13 mouse cellular contexts compared by ENCODE assay signal in genomic region chr4:119189864-119190263, GRCm38 (mm10). TPM values are rescaled to one million over a fixed set of nuclear protein-coding genes. Genes with fewer than 3 reads are reported as not detected.
A peak's percentile ranks its signal among the peaks of the same experiment; 100 is the strongest.
DNase-seq lines count a peak whose midpoint lies in the region; ATAC-seq lines count a peak whose summit lies in the region.
"Had no signal": no experiment of that assay in that cellular context is flagged by ENCODE, and none has a peak within 500 bp of the region (broad histone marks: within the 10 kb centered on the region; RNA-seq: fewer than 3 reads in every experiment).

Ermap (minus strand) TSS chr4:119190011.

- no peaks in the 10 kb centered on the region for H3K27me3 ChIP-seq in forebrain, embryonic 10.5 days (ENCODE audit: poor library complexity, severe bottlenecking)
- no peaks in the 10 kb centered on the region for H3K27me3 ChIP-seq in forebrain, embryonic 14.5 days (replicated peaks; ENCODE audit: control insufficient read depth, insufficient read depth, low read length)
- no peaks in the 10 kb centered on the region; the same call in 1 of the 2 replicates for H3K27me3 ChIP-seq in midbrain, embryonic 12.5 days
- no peaks in the 10 kb centered on the region; the same call in 1 of the 2 replicates for H3K27me3 ChIP-seq in midbrain, embryonic 15.5 days (replicated peaks)
- no peaks in the 10 kb centered on the region for H3K27me3 ChIP-seq in liver, embryonic 16.5 days (ENCODE audit: control insufficient read depth, insufficient read depth, low read depth, low read length)

- 0 out of 2 replicates have a peak, but pooled peaks cover under 1% of the 10 kb centered on the region for H3K4me1 ChIP-seq in forebrain, embryonic 10.5 days
- no peaks in the 10 kb centered on the region for H3K4me1 ChIP-seq in forebrain, embryonic 14.5 days (ENCODE audit: control insufficient read depth, insufficient read depth, low read length)
- H3K4me1 ChIP-seq in midbrain, embryonic 12.5 days = no peaks in the 10 kb centered on the region; the same call in 1 of the 2 replicates
- H3K4me1 ChIP-seq in midbrain, embryonic 15.5 days = no peaks in the 10 kb centered on the region
- H3K4me1 ChIP-seq in liver, embryonic 16.5 days (ENCODE audit: control insufficient read depth, low read depth, low read length) = peaks cover 60% of the 10 kb centered on the region
- H3K4me1 ChIP-seq: neural tube, embryonic 12.5 days had no signal

- H3K9ac ChIP-seq in forebrain, embryonic 14.5 days (ENCODE audit: low read length) = no peak within 1 kb of the TSS
- H3K9ac ChIP-seq in midbrain, embryonic 12.5 days (replicated peaks) = no peak within 1 kb of the TSS
- H3K9ac ChIP-seq in midbrain, embryonic 15.5 days = no peak within 1 kb of the TSS
- H3K9ac ChIP-seq in liver, embryonic 16.5 days (ENCODE audit: low read depth, low read length) = peak within 1 kb of the TSS; percentile 89
- H3K9ac ChIP-seq: neural tube, embryonic 12.5 days had no signal

- no peak within 1 kb of the TSS for H3K4me2 ChIP-seq in forebrain, embryonic 14.5 days (ENCODE audit: low read length)
- no peak within 1 kb of the TSS for H3K4me2 ChIP-seq in midbrain, embryonic 12.5 days (replicated peaks)
- H3K4me2 ChIP-seq in midbrain, embryonic 15.5 days = no peak within 1 kb of the TSS
- peak within 1 kb of the TSS; percentile 85 for H3K4me2 ChIP-seq in liver, embryonic 16.5 days (ENCODE audit: low read depth, low read length)
- H3K4me2 ChIP-seq: neural tube, embryonic 12.5 days had no signal

- peak within 1 kb of the TSS; percentile 20; the same call in 1 of the 2 replicates for H3K4me3 ChIP-seq in forebrain, embryonic 10.5 days
- no peak within 1 kb of the TSS for H3K4me3 ChIP-seq in forebrain, embryonic 14.5 days (ENCODE audit: low read depth, low read length)
- no peak within 1 kb of the TSS for H3K4me3 ChIP-seq in midbrain, embryonic 12.5 days
- H3K4me3 ChIP-seq in midbrain, embryonic 15.5 days = no peak within 1 kb of the TSS
- peak within 1 kb of the TSS; percentile 82 for H3K4me3 ChIP-seq in liver, embryonic 16.5 days (ENCODE audit: low read depth, low read length)
- H3K4me3 ChIP-seq: neural tube, embryonic 12.5 days had no signal

- ATAC-seq in forebrain, embryonic 14.5 days = no peak
- ATAC-seq in midbrain, embryonic 12.5 days (ENCODE audit: low FRiP score, low read depth) = no peak
- no peak for ATAC-seq in midbrain, embryonic 15.5 days (replicated peaks)
- peak; percentile 91 for ATAC-seq in liver, embryonic 16.5 days (ENCODE audit: low read depth)
- ATAC-seq: inflammation-experienced regulatory T-cells, adult 6 months had no signal

- peak within 1 kb of the TSS; percentile 56 for H3K27ac ChIP-seq in forebrain, embryonic 10.5 days
- no peak within 1 kb of the TSS for H3K27ac ChIP-seq in forebrain, embryonic 14.5 days (ENCODE audit: low read depth, low read length)
- H3K27ac ChIP-seq in midbrain, embryonic 12.5 days (replicated peaks) = 0 out of 2 replicates have a peak within 1 kb of the TSS, but pooled peaks have one; percentile 25
- no peak within 1 kb of the TSS for H3K27ac ChIP-seq in midbrain, embryonic 15.5 days
- peak within 1 kb of the TSS; percentile 99 for H3K27ac ChIP-seq in liver, embryonic 16.5 days (ENCODE audit: low read length)
- H3K27ac ChIP-seq: neural tube, embryonic 12.5 days had no signal

- H3K9me3 ChIP-seq in forebrain, embryonic 10.5 days = no peaks in the 10 kb centered on the region
- H3K9me3 ChIP-seq in forebrain, embryonic 14.5 days (replicated peaks; ENCODE audit: control insufficient read depth, low read length) = no peaks in the 10 kb centered on the region
- H3K9me3 ChIP-seq in midbrain, embryonic 12.5 days = no peaks in the 10 kb centered on the region
- H3K9me3 ChIP-seq in midbrain, embryonic 15.5 days = no peaks in the 10 kb centered on the region
- H3K9me3 ChIP-seq in liver, embryonic 16.5 days (replicated peaks; ENCODE audit: control insufficient read depth, low read length) = no peaks in the 10 kb centered on the region
- H3K9me3 ChIP-seq: neural tube, embryonic 12.5 days had no signal

- 84% methylated on average over 6 of the region's 6 CpGs for WGBS in forebrain, embryonic 10.5 days
- 73% methylated on average over 6 of the region's 6 CpGs for WGBS in forebrain, embryonic 14.5 days
- 60% methylated on average over 6 of the region's 6 CpGs for WGBS in midbrain, embryonic 12.5 days
- 55% methylated on average over 6 of the region's 6 CpGs for WGBS in midbrain, embryonic 15.5 days
- WGBS in liver, embryonic 16.5 days (ENCODE audit: insufficient replicate concordance) = 21% methylated on average over 6 of the region's 6 CpGs

- no peak for DNase-seq in forebrain, embryonic 10.5 days (ENCODE audit: extremely low spot score, low spot score)
- DNase-seq in forebrain, embryonic 14.5 days (ENCODE audit: low spot score) = no peak
- no peak for DNase-seq in cerebellum, adult 9-11 months
- no peak for DNase-seq in adrenal gland, adult 2 months
- DNase-seq in adrenal gland, postnatal 4 days (ENCODE audit: low spot score in 2 of 2) = no peak
- DNase-seq: kidney, postnatal 4 days; lung, adult 2 months; retina, postnatal 1 day had no signal

- no peaks in the 10 kb centered on the region for H3K36me3 ChIP-seq in forebrain, embryonic 10.5 days (replicated peaks)
- H3K36me3 ChIP-seq in forebrain, embryonic 14.5 days (ENCODE audit: control insufficient read depth, insufficient read depth, low read length) = no peaks in the 10 kb centered on the region
- H3K36me3 ChIP-seq in midbrain, embryonic 12.5 days = no peaks in the 10 kb centered on the region
- H3K36me3 ChIP-seq in midbrain, embryonic 15.5 days (replicated peaks) = no peaks in the 10 kb centered on the region
- peaks cover 39% of the 10 kb centered on the region for H3K36me3 ChIP-seq in liver, embryonic 16.5 days (ENCODE audit: control insufficient read depth, insufficient read depth)
- H3K36me3 ChIP-seq: neural tube, embryonic 12.5 days had no signal

RNA-seq across cellular contexts. Expression of gene Ermap, which starts in this region (rescaled TPM):
- polyA plus RNA-seq in forebrain, embryonic 10.5 days (2016; fragmentation: Nextera tagmentation; extraction: Ambion mirVana) = 9.8 and 12.3 TPM in 2 replicates
- polyA plus RNA-seq in forebrain, embryonic 14.5 days (2014; fragmentation: Nextera tagmentation; extraction: Ambion mirVana) = 0.41 and 0.94 TPM in 2 replicates
- 5.7 and 6.4 TPM in 2 replicates for polyA plus RNA-seq in midbrain, embryonic 12.5 days (2016; fragmentation: Nextera tagmentation; extraction: Ambion mirVana)
- polyA plus RNA-seq in midbrain, embryonic 15.5 days (2015; fragmentation: Nextera tagmentation; extraction: Ambion mirVana) = 1.3 and 1.4 TPM in 2 replicates
- 359 and 361 TPM in 2 replicates for polyA plus RNA-seq in liver, embryonic 16.5 days (2015; fragmentation: Nextera tagmentation; extraction: Ambion mirVana)
- total RNA-seq in adrenal gland, adult 2 months (2021) = under 1 TPM; 0.07 to 0.32 TPM
- polyA plus RNA-seq in adrenal gland, adult 2 months (2012; rRNA removed) = 0.10 and 0.25 TPM in 2 replicates
- 10 to 100 TPM in 1 of 2 experiments, 1 to 10 TPM in 1; 6.9 to 13.1 TPM for total RNA-seq in adrenal gland, postnatal 4 days (2021)

Comparison
In these comparisons a context has a peak if more than half of its experiments do, and no peak if none do; other contexts are left out.
1. RNA of gene Ermap (total RNA-seq): 6.9 to 13.1 TPM in adrenal gland, postnatal 4 days; 0.07 to 0.32 TPM in adrenal gland, adult 2 months; every median in the first group is over 4 times any median in the second.
2. RNA of gene Ermap (polyA plus RNA-seq): 359 to 361 TPM in liver, embryonic 16.5 days; 9.8 to 12.3 TPM in forebrain, embryonic 10.5 days, 5.7 to 6.4 TPM in midbrain, embryonic 12.5 days, 1.3 to 1.4 TPM in midbrain, embryonic 15.5 days, 0.41 to 0.94 TPM in forebrain, embryonic 14.5 days and 0.10 to 0.25 TPM in adrenal gland, adult 2 months; every median in the first group is over 10 times any median in the second.
3. H3K27ac ChIP-seq: peak in forebrain, embryonic 10.5 days (single experiment), midbrain, embryonic 12.5 days (single experiment) and liver, embryonic 16.5 days (single experiment); none in forebrain, embryonic 14.5 days (single experiment) and midbrain, embryonic 15.5 days (single experiment).
4. H3K4me3 ChIP-seq: peak in forebrain, embryonic 10.5 days (single experiment) and liver, embryonic 16.5 days (single experiment); none in forebrain, embryonic 14.5 days (single experiment), midbrain, embryonic 12.5 days (single experiment) and midbrain, embryonic 15.5 days (single experiment).